Mouse (Mus musculus): ENCODE measurements at regions not wholly inside any gene's neighbourhood (a gene's known extent, or its start where the extent isn't known, plus 50 kb on each side); places are given as distances from the start of the nearest gene placed in this dataset.

DNA sequence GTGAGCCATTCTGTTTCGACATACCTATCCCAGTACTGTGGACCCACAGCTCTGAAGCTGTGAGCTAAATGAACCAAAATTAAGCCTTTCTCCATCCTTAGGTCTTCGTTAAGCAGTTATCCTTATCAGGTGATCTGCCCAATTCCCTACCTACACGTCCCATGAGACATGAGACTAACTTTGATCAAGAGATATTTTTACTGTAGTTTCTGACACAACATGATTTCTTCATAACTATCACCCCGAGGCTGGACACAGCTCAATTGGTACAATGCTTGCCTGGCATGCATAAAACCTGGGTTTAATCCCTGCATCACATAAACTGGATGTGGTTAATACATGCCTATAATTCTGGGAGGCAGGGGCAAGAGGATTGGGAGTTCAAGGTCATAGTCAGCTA lies 82.2 kb upstream of the Elovl6 start:
- DNase-seq (ENCODE audit: low spot score), result no peak

DNA sequence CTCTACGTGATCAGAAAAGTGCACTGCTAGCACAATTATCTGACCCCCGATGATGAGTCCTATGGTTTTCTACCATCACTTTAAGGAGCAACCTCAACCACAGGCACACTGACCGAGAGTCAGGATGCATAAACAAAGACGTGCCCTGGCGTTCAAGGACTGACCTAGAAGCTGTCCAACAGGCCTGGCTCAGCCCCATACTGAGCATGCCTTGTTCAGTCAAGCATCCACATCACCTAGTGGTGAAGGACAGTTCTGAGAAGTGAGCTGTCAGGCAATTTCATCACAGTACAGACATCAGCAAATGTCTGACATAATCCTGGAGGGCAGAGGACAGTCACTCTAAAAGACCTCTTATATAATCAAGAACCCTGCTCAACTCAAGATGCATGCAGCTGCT lies 81.5 kb upstream of the Elovl6 start:
- no peak for DNase-seq (ENCODE audit: low spot score)

DNA sequence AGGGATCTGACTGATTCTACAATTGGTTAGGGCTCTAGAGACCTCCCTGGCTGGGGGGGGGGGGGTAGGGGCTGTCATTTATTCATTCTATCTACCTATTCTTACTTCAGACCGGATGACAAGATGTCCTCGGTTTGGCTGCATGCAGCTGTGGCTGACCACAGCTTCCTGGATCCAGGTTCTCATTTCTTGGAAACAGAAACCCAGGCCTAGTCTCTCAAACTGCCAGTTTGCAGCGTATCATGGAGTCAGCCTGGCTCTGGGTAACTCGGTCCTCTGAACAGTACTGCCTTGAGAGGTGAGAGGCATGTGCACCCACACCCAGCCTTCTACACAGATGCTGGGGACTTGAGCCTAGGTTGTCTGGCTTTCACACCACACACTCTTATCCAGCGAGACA lies 62.1 kb upstream of the Elovl6 start:
- DNase-seq (ENCODE audit: low spot score), result no peak

GRCm38 (mm10) chr3:129471332-129471731 lies 60.8 kb upstream of the Elovl6 start:
- no peak for DNase-seq (ENCODE audit: low spot score)

DNA sequence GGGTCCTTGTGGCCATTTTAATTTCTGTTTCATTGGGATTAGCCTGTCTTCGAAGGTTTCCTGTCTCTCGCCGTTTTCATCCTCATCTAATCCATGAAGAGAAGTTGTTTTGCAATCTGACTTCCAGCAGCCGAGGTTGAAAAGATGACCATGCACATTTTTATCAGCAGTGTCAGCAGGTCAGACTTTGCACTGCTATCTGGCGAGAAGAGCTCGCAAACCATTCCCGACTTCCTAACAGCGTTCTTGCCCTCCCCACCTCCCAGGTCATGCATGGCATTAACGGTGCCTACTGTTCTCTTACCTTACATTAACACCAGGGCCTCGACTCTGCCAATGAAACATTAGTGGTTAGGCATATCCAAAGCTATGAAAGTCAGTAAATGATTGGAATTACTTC lies 60.1 kb upstream of the Elovl6 start:
- DNase-seq (ENCODE audit: low spot score), result no peak

DNA sequence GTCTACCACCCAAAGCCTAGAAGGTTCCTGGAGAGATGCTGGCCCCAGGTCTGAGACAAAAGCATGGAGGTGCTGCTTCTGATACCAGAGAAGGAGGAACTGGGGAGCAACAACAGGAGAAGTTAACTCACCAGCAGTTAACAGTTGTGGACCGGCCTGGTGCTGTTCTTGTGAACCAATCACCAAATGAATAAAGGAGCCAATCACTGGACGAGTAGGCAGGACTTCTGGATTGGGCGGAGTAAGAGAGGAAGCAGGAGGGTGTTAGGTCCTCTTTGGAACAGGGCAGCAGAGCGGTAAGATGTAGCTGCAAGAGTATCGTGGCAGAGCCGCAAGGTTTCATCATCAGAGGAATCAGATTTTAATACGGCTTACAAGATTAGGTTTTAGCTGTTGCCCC lies 57.7 kb upstream of the Elovl6 start:
- DNase-seq (ENCODE audit: low spot score), result no peak

DNA sequence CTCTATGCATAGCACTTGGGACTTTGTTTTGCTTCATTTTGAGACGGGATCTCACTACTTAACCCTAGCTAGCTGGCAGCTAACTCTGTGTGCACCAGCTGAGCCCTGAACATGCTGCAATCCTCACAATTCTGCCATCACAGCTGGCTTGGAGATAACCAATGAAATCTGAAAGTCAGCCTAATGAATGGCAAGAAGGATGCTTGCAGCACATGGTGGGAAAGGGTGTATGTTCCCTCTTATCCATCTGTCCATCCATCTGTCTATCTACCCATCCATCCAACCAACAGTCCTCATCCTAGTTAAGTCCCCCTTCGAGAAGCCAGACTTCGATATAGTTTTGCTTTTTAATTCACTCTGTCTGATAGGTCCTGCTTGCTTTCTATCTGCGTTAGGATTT lies 55.9 kb upstream of the Elovl6 start:
- no peak for DNase-seq (ENCODE audit: low spot score)

- no peak for DNase-seq (ENCODE audit: low spot score)
Observed at GRCm38 (mm10) chr3:129478093-129478492, 54.1 kb upstream of the Elovl6 start.

GRCm38 (mm10) chr3:129481293-129481692 lies 50.9 kb upstream of the Elovl6 start:
- no peak for DNase-seq (ENCODE audit: low spot score)

Measured in T-cell, adult 2 months (primary cell).